Mouse (Mus musculus): ENCODE results near the gene Apoh. TPM values are rescaled to one million over a fixed set of nuclear protein-coding genes. Genes with fewer than 3 reads are reported as not detected.
A peak's percentile ranks its signal among the peaks of the same experiment; 100 is the strongest.

Gene Apoh
- polyA plus RNA-seq (2012; rRNA removed), result 0.82 and 1.5 TPM in 2 replicates

DNA sequence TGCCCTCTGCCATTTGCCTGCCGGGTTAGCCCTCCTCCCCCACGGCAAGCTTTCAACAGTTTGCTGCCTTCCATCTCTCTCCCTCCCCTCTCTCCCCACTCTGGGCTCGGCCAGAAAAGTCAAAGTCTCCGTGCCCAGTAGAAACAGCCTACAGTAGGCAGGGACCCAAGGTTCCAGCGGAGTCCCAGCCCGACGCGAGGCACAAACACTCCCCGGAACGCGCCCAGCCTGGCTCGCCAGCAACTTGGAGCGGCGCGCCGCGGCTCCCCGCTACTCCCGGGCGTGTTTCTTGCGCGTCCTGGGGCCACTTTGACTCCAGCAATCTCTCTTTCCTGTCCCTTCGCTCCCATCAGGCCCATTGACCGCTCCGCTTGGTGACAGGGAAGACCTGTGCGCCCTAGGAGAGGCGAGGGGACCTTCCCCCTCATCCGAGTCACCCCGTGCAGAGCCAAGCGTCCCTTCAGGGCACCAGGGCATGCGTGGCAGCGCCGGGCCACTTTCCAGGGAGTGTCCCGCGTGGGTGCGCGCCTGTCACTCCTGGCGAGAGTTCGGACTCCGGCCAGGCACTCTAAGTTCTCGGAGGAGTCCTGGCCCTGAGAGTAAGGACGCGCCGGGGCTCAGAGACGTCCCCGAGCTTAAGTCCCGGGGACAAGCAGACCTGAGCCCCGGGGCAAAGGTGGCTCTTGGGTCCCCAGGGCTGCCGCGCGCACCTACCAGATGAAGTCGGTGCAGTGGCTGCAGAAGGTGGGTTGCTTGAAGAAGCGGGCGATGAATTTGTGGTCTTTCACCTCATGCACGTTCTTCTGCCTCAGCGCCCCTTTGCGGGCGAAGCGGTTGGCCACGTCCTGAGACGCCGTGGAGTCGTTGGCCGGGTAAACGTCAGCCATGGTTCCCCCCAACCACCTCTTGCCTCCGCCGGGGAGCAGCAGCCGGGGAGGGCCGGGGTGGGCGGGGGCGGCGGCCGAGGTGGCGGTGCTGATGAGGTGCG is at the start of gene Apoh:
TSS of gene Apoh (plus strand) at position 574 of the 988 bp plus-strand sequence.
- no peaks in the 10 kb centered on the region for H3K4me1 ChIP-seq (ENCODE audit: control insufficient read depth, insufficient read depth, low read length)
- H3K27ac ChIP-seq (ENCODE audit: insufficient read depth, low read length), result peak within 1 kb of the TSS; percentile 90
- peak within 1 kb of the TSS; percentile 65 for H3K4me3 ChIP-seq (replicated peaks; ENCODE audit: insufficient read depth, low read depth, low read length)
- no peaks in the 10 kb centered on the region for H3K27me3 ChIP-seq (ENCODE audit: control insufficient read depth, insufficient read depth, low read length)
- under 1% methylated on average over 75 of the region's 75 CpGs for WGBS
- TF ChIP-seq CTCF (IDR thresholded peaks at IDR 0.05; ENCODE audit: borderline replicate concordance, insufficient read depth, low read depth, low read length) (no peak), POLR2A (IDR thresholded peaks at IDR 0.05; ENCODE audit: borderline replicate concordance, insufficient read depth, low read length) (no peak)
- DNase-seq, result peak; percentile 60 to 67

DNA sequence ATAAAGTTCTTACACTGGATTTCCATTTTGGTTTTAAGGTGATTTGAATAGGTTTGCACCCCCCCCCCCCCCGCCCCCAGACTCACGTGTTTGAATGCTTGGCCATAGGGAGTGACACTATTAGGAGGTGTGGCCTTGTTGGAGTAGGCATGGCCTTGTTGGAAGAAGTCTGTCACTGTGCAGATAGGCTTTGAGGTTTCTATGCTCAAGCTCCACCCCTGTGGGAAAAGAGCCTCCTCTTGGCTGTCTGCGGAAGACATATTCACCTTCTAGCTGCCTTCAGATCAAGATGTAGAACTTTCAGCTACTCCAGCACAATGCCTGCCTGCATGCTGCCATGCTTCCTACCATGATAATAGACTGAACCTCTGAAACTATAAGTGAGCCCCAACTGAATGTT is 49.3 kb upstream of the Apoh start:
- TF ChIP-seq CTCF (IDR thresholded peaks at IDR 0.05; ENCODE audit: borderline replicate concordance, insufficient read depth, low read depth, low read length) (no peak), POLR2A (IDR thresholded peaks at IDR 0.05; ENCODE audit: borderline replicate concordance, insufficient read depth, low read length) (no peak)
- WGBS, result 74% methylated on average over 3 of the region's 3 CpGs
- no peak overlapping the region for H3K4me3 ChIP-seq (replicated peaks; ENCODE audit: insufficient read depth, low read depth, low read length)
- H3K27me3 ChIP-seq (ENCODE audit: control insufficient read depth, insufficient read depth, low read length), result no peaks in the 10 kb centered on the region
- no peak overlapping the region for H3K27ac ChIP-seq (ENCODE audit: insufficient read depth, low read length)
- no peaks in the 10 kb centered on the region for H3K4me1 ChIP-seq (ENCODE audit: control insufficient read depth, insufficient read depth, low read length)
- DNase-seq, result no peak

DNA sequence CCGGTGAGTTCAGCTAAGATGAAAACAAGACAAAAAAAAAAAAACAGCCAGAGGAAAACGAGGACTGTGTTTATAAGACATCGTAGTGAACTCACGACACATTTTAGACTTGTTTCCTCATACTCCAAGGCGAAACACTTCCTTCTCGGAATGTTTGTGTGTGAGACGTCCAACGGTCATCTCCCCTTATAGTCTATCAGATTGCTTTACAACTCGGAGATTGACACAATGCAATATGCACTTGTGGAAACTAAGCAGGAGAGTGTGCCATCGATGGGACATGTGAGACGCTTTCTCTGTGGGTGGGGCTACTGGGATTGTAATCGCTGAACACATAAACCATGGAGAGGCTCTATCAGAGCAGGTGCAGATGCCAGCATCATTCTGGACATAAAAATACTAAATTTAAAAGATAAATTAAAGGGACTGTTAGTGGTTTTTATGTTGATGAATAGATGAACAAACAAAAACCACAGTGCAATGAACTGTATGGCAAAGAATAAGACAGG is 48.8 kb upstream of the Apoh start:
- TF ChIP-seq CTCF (IDR thresholded peaks at IDR 0.05; ENCODE audit: borderline replicate concordance, insufficient read depth, low read depth, low read length), result no peak

DNA sequence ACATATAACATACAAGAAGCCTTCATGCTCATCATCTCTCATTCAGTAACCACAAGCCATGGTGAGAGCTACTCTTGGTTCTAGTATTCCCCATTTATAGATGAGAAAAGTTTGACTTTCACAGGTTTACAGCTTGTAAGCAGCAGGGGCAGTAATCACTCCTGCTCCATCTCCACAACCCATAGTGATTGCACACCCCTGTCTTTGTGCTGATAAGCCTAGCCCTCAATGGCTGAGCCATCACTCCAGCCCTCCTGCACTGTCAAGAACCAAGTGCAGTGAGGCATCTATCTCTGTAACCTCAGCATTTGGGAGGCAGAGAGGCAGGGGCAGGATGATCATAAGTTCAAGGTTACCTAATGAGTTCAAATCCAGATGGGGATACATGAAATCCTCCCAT is 47.8 kb upstream of the Apoh start:
- H3K4me3 ChIP-seq (replicated peaks; ENCODE audit: insufficient read depth, low read depth, low read length), result no peak overlapping the region
- H3K27ac ChIP-seq (ENCODE audit: insufficient read depth, low read length), result no peak overlapping the region
- no peak for DNase-seq
- no peaks in the 10 kb centered on the region for H3K4me1 ChIP-seq (ENCODE audit: control insufficient read depth, insufficient read depth, low read length)
- no peaks in the 10 kb centered on the region for H3K27me3 ChIP-seq (ENCODE audit: control insufficient read depth, insufficient read depth, low read length)
- no peak for TF ChIP-seq POLR2A (IDR thresholded peaks at IDR 0.05; ENCODE audit: borderline replicate concordance, insufficient read depth, low read length)
- TF ChIP-seq CTCF (IDR thresholded peaks at IDR 0.05; ENCODE audit: borderline replicate concordance, insufficient read depth, low read depth, low read length), result no peak

More for the DNA sequence above, 48.8 kb upstream of the Apoh start:
- WGBS, result 94% methylated on average over 12 of the region's 12 CpGs
- H3K4me1 ChIP-seq (ENCODE audit: control insufficient read depth, insufficient read depth, low read length), result no peaks in the 10 kb centered on the region
- H3K27me3 ChIP-seq (ENCODE audit: control insufficient read depth, insufficient read depth, low read length), result no peaks in the 10 kb centered on the region
- no peak overlapping the region for H3K4me3 ChIP-seq (replicated peaks; ENCODE audit: insufficient read depth, low read depth, low read length)
- H3K27ac ChIP-seq (ENCODE audit: insufficient read depth, low read length), result no peak overlapping the region
- DNase-seq, result no peak

DNA sequence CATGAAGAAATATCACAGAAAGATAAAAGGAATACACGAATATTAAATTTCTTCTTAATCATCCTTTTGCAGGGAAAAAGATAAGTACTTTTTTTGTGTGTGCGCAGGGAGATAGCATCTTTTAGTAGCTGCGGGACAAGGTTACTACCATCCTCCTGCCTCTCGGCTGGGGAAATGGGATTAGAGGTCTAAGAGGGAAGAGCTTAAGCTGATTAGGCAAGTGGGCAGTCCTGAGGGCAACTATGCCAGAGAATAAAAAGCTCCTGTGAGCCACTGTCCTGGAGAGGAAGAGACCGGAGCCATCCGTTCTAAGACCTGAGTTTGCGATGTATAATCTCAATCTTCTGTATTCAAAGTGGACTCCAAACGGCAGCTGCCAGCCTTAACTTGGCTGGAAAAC is 45.2 kb upstream of the Apoh start:
- no peaks in the 10 kb centered on the region for H3K27me3 ChIP-seq (ENCODE audit: control insufficient read depth, insufficient read depth, low read length)
- no peak overlapping the region for H3K4me3 ChIP-seq (replicated peaks; ENCODE audit: insufficient read depth, low read depth, low read length)
- TF ChIP-seq CTCF (IDR thresholded peaks at IDR 0.05; ENCODE audit: borderline replicate concordance, insufficient read depth, low read depth, low read length), result no peak
- no peak for TF ChIP-seq POLR2A (IDR thresholded peaks at IDR 0.05; ENCODE audit: borderline replicate concordance, insufficient read depth, low read length)
- no peak for DNase-seq
- no peaks in the 10 kb centered on the region for H3K4me1 ChIP-seq (ENCODE audit: control insufficient read depth, insufficient read depth, low read length)
- 69% methylated on average over 8 of the region's 8 CpGs for WGBS
- H3K27ac ChIP-seq (ENCODE audit: insufficient read depth, low read length), result no peak overlapping the region

DNA sequence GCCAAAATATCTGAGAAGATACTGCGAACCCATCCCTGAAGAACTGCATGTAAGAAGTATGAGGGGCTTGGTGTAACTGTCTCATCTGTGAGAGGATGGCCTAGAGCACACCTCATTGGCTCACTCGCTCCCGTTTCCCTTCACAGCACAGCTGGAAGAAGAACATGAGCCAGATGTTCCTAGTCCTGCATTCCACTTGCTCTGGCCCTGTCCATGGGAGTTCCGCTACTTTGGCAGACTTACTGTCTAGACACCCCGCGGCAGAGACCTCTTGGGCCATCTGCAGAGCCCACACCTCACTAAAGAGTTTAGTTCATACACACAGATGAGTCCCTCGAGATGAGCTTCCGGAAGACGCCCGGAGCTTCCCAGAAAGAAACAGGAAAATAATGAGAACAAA is 43.2 kb upstream of the Apoh start:
- no peak overlapping the region for H3K27ac ChIP-seq (ENCODE audit: insufficient read depth, low read length)
- TF ChIP-seq CTCF (IDR thresholded peaks at IDR 0.05; ENCODE audit: borderline replicate concordance, insufficient read depth, low read depth, low read length), result no peak
- no peak for TF ChIP-seq POLR2A (IDR thresholded peaks at IDR 0.05; ENCODE audit: borderline replicate concordance, insufficient read depth, low read length)
- no peaks in the 10 kb centered on the region for H3K27me3 ChIP-seq (ENCODE audit: control insufficient read depth, insufficient read depth, low read length)
- 75% methylated on average over 10 of the region's 10 CpGs for WGBS
- H3K4me3 ChIP-seq (replicated peaks; ENCODE audit: insufficient read depth, low read depth, low read length), result no peak overlapping the region
- no peak for DNase-seq
- H3K4me1 ChIP-seq (ENCODE audit: control insufficient read depth, insufficient read depth, low read length), result no peaks in the 10 kb centered on the region

DNA sequence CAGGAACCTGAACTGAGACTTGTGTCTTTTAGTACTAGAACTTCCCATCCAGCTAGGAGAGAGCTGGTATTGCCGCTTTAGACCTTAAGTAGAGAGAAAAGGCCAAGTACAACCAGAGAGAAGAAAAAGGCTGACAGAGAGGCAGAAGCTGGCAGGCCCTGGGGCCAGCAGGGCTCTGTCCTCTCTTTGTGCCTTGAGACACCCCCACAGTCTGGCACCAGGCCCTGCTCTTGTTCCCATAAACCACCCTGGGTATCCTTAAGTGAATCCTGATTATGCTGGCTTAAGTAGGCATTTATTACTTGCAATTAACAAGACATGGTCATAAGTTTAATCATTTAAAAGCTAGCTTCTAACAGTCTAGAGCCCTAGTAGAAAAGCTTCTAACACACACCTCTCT is 42.7 kb upstream of the Apoh start:
- Histone ChIP-seq H3K27ac (ENCODE audit: insufficient read depth, low read length) (no peak overlapping the region), H3K4me1 (ENCODE audit: control insufficient read depth, insufficient read depth, low read length) (no peaks in the 10 kb centered on the region), H3K27me3 (ENCODE audit: control insufficient read depth, insufficient read depth, low read length) (no peaks in the 10 kb centered on the region), H3K4me3 (replicated peaks; ENCODE audit: insufficient read depth, low read depth, low read length) (no peak overlapping the region)
- peak in 1 of 2 experiments; percentile 18 for DNase-seq
- WGBS, result 58% methylated on average over 1 of the region's 1 CpGs
- TF ChIP-seq POLR2A (IDR thresholded peaks at IDR 0.05; ENCODE audit: borderline replicate concordance, insufficient read depth, low read length), result no peak
- no peak for TF ChIP-seq CTCF (IDR thresholded peaks at IDR 0.05; ENCODE audit: borderline replicate concordance, insufficient read depth, low read depth, low read length)

DNA sequence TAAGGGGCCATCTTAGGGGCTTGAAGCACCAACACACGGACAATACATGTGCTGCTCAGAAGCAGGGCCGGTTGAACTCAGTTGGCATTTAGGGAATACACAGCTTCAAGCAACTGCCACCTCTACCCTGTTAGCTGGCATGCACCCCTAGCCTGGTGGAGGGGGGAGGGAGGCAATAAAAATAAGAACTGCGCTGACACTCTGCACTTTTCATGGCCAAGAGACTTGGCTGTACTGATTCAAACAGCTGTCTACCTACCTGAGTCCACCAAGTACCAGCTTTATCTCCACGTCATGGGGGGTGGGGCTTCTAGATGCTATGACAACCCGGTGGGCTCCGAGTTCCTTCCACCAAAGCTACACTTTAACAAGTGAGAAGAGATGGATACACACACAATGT is 42.1 kb upstream of the Apoh start:
- H3K4me1 ChIP-seq (ENCODE audit: control insufficient read depth, insufficient read depth, low read length), result no peaks in the 10 kb centered on the region
- WGBS, result 67% methylated on average over 6 of the region's 6 CpGs
- no peak for TF ChIP-seq CTCF (IDR thresholded peaks at IDR 0.05; ENCODE audit: borderline replicate concordance, insufficient read depth, low read depth, low read length)
- no peak for DNase-seq
- no peak overlapping the region for H3K4me3 ChIP-seq (replicated peaks; ENCODE audit: insufficient read depth, low read depth, low read length)
- H3K27me3 ChIP-seq (ENCODE audit: control insufficient read depth, insufficient read depth, low read length), result no peaks in the 10 kb centered on the region
- H3K27ac ChIP-seq (ENCODE audit: insufficient read depth, low read length), result no peak overlapping the region
